Mouse (Mus musculus): ENCODE results near the gene Actn4.

The Actn4 gene

GRCm38 (mm10) chr7:28949298-28949697, 12.8 kb downstream of the Actn4 start:
- no peak for DNase-seq (ENCODE audit: low spot score)

GRCm38 (mm10) chr7:28948746-28949145, 13.4 kb downstream of the Actn4 start:
- no peak for DNase-seq (ENCODE audit: low spot score)

- no peak for DNase-seq (ENCODE audit: low spot score)
These were observed 15.9 kb downstream of the Actn4 start for GRCm38 (mm10) chr7:28946271-28946610.

GRCm38 (mm10) chr7:28945416-28946270, 16.5 kb downstream of the Actn4 start:
- DNase-seq (ENCODE audit: low spot score): no peak

GRCm38 (mm10) chr7:28944756-28945415, 17.3 kb downstream of the Actn4 start:
- DNase-seq (ENCODE audit: low spot score): no peak

- DNase-seq (ENCODE audit: low spot score): no peak
These were observed 18.5 kb downstream of the Actn4 start for GRCm38 (mm10) chr7:28943451-28944180.

GRCm38 (mm10) chr7:28941542-28941941, 20.6 kb downstream of the Actn4 start:
- no peak for DNase-seq (ENCODE audit: low spot score)

GRCm38 (mm10) chr7:28941129-28941528, 21.0 kb downstream of the Actn4 start:
- no peak for DNase-seq (ENCODE audit: low spot score)

- DNase-seq (ENCODE audit: low spot score): no peak
These were observed 22.5 kb downstream of the Actn4 start for GRCm38 (mm10) chr7:28939418-28940183.

GRCm38 (mm10) chr7:28938654-28939053, 23.5 kb downstream of the Actn4 start:
- no peak for DNase-seq (ENCODE audit: low spot score)

GRCm38 (mm10) chr7:28936787-28937186, 25.4 kb downstream of the Actn4 start:
- no peak for DNase-seq (ENCODE audit: low spot score)

GRCm38 (mm10) chr7:28933825-28934224, 28.3 kb downstream of the Actn4 start:
- DNase-seq (ENCODE audit: low spot score): no peak

GRCm38 (mm10) chr7:28932421-28933041, 29.6 kb downstream of the Actn4 start:
- no peak for DNase-seq (ENCODE audit: low spot score)

- no peak for DNase-seq (ENCODE audit: low spot score)
These were observed 30.5 kb downstream of the Actn4 start for GRCm38 (mm10) chr7:28931695-28932039.

- no peak for DNase-seq (ENCODE audit: low spot score)
These were observed 31.0 kb downstream of the Actn4 start for GRCm38 (mm10) chr7:28931032-28931694.

GRCm38 (mm10) chr7:28930320-28931031, 31.7 kb downstream of the Actn4 start:
- no peak for DNase-seq (ENCODE audit: low spot score)

GRCm38 (mm10) chr7:28929381-28929780, 32.8 kb downstream of the Actn4 start:
- DNase-seq (ENCODE audit: low spot score): no peak

GRCm38 (mm10) chr7:28926172-28926571, 36.0 kb downstream of the Actn4 start:
- no peak for DNase-seq (ENCODE audit: low spot score)

GRCm38 (mm10) chr7:28925317-28925716, 36.8 kb downstream of the Actn4 start:
- no peak for DNase-seq (ENCODE audit: low spot score)

- no peak for DNase-seq (ENCODE audit: low spot score)
These were observed 37.3 kb downstream of the Actn4 start for GRCm38 (mm10) chr7:28924802-28925201.
